Mouse (Mus musculus) layer of hippocampus, postnatal 25 days (tissue): ENCODE measurements around the gene Adssl1. TPM values are rescaled to one million over a fixed set of nuclear protein-coding genes. Genes with fewer than 3 reads are reported as not detected.
A peak's percentile ranks its signal among the peaks of the same experiment; 100 is the strongest.

Source experiments
- DNase-seq, 2 experiments: peaks; one replicate each; pipeline ENCODE4 v3.0.0; 2022; ENCODE audit warnings: mixed read lengths in 2 of 2, low spot score in 1 of 2; ENCODE audit errors: extremely low spot score in 1 of 2
- total RNA-seq, 2 experiments: library from RNA; stranded (reverse); gene quantifications; 2 replicates each; pipeline ENCODE4 v1.2.3; 2021

Gene Adssl1
- total RNA-seq, 2 experiments from 2014 or later: 11.4 to 12.9 TPM

GRCm38 (mm10) chr12:112620354-112621061, 663 bp downstream of the Adssl1 start:
- DNase-seq: no peak

- DNase-seq: no peak
Observed at GRCm38 (mm10) chr12:112621900-112622299, 2.1 kb downstream of the Adssl1 start.

- DNase-seq: peak in 1 of 2 experiments; percentile 78
Observed at GRCm38 (mm10) chr12:112623742-112624141, 3.9 kb downstream of the Adssl1 start.

- DNase-seq: no peak
Observed at GRCm38 (mm10) chr12:112625700-112626099, 5.9 kb downstream of the Adssl1 start.

GRCm38 (mm10) chr12:112626455-112626854, 6.6 kb downstream of the Adssl1 start:
- DNase-seq: no peak

- DNase-seq: no peak
Observed at GRCm38 (mm10) chr12:112627097-112627881, 7.4 kb downstream of the Adssl1 start.

GRCm38 (mm10) chr12:112628197-112628596, 8.4 kb downstream of the Adssl1 start:
- DNase-seq: no peak

- no peak for DNase-seq
Observed at GRCm38 (mm10) chr12:112628928-112629721, 9.3 kb downstream of the Adssl1 start.

- DNase-seq: no peak
Observed at GRCm38 (mm10) chr12:112630029-112630428, 10.2 kb downstream of the Adssl1 start.

GRCm38 (mm10) chr12:112630796-112631195, 11.0 kb downstream of the Adssl1 start:
- no peak for DNase-seq

GRCm38 (mm10) chr12:112631472-112631871, 11.6 kb downstream of the Adssl1 start:
- DNase-seq: no peak

- DNase-seq: no peak
Observed at GRCm38 (mm10) chr12:112632084-112632777, 12.4 kb downstream of the Adssl1 start.

GRCm38 (mm10) chr12:112632907-112633306, 13.1 kb downstream of the Adssl1 start:
- no peak for DNase-seq

- no peak for DNase-seq
Observed at GRCm38 (mm10) chr12:112633686-112634085, 13.8 kb downstream of the Adssl1 start.

GRCm38 (mm10) chr12:112639526-112639925, 19.7 kb downstream of the Adssl1 start:
- DNase-seq: no peak

GRCm38 (mm10) chr12:112643126-112643525, 23.3 kb downstream of the Adssl1 start:
- DNase-seq: no peak

- DNase-seq: peak; percentile 87 to 95
Observed at GRCm38 (mm10) chr12:112644180-112644854, 24.5 kb downstream of the Adssl1 start, which contains the start of gene Siva1. Siva1 (plus strand) TSS chr12:112644679.

GRCm38 (mm10) chr12:112644855-112645506, 25.1 kb downstream of the Adssl1 start:
- DNase-seq: peak; percentile 34 to 41

- DNase-seq: no peak
Observed at GRCm38 (mm10) chr12:112646139-112646538, 26.3 kb downstream of the Adssl1 start.
